Mouse (Mus musculus) liver, adult 2 months (tissue): ENCODE measurements around the gene Gm43191.

Experiments used
- CTCF ChIP-seq: fragments of 200-500 bp; IDR thresholded peaks from 2 replicates; pipeline ENCODE4 v1.5.1; 2011; ENCODE audit warnings: low read depth, low read length, control low read depth
- POLR2A ChIP-seq: fragments of 200-500 bp; IDR thresholded peaks from 2 replicates; pipeline ENCODE4 v1.6.1; 2011; ENCODE audit warnings: low read length, control low read depth; ENCODE audit not compliant: insufficient read depth; ENCODE audit errors: extremely low read depth

GRCm38 (mm10) chr3:116635799-116636198 is 45.3 kb downstream of the Gm43191 start:
- TF ChIP-seq POLR2A (no peak), CTCF (no peak)
